Mouse (Mus musculus): ENCODE results near the gene Crip1.

DNA sequence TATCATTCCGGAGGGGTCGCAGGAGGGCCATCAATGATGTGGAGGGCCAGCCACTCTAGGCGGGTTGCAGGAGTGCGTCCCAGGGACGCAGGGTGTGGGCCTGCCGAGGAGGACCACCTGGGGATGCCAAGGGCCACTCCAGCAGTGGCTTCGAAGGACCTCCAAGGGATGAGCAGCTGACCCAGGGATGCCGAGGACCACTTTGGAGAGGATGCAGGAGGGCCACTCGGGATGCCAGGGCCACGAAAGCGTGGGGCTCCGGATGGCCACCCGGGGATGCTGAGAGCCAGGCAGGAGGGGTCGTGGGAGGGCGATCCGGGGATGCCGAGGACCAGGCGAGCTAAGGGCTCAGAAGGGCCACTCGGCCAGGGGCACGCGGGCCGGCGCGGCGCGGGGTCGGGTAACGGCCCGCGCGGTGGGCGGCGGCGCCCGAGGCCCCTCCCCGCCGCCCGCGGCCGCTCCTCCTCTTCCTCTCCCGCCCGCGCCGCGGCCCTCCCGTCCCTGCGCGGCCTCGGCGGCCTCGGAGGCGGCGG lies 48.3 kb upstream of the Crip1 start, which contains the start of gene Mta1:
- TF ChIP-seq CTCF (IDR thresholded peaks at IDR 0.05; ENCODE audit: borderline replicate concordance, insufficient read depth, low read depth, low read length) (no peak), POLR2A (IDR thresholded peaks at IDR 0.05; ENCODE audit: borderline replicate concordance, insufficient read depth, low read length) (no peak)
